Mouse (Mus musculus): ENCODE measurements at regions not wholly inside any gene's neighbourhood (a gene's known extent, or its start where the extent isn't known, plus 50 kb on each side); places are given as distances from the start of the nearest gene placed in this dataset.

GRCm38 (mm10) chr17:29775836-29776235, 59.0 kb upstream of the Ccdc167 start:
- DNase-seq (ENCODE audit: low read depth, low spot score) = peak; percentile 63

GRCm38 (mm10) chr17:29773339-29773738, 56.5 kb upstream of the Ccdc167 start:
- DNase-seq (ENCODE audit: low read depth, low spot score) = peak; percentile 81

- DNase-seq (ENCODE audit: low read depth, low spot score) = no peak
These were observed 54.1 kb upstream of the Ccdc167 start for GRCm38 (mm10) chr17:29770914-29771313.

- no peak for DNase-seq (ENCODE audit: low read depth, low spot score)
These were observed 52.8 kb upstream of the Ccdc167 start for GRCm38 (mm10) chr17:29769631-29770030.

- DNase-seq (ENCODE audit: low read depth, low spot score) = peak; percentile 86
These were observed 52.3 kb upstream of the Ccdc167 start for GRCm38 (mm10) chr17:29769143-29769542.

- no peak for DNase-seq (ENCODE audit: low read depth, low spot score)
These were observed 51.8 kb upstream of the Ccdc167 start for GRCm38 (mm10) chr17:29768642-29769041.
